Mouse (Mus musculus) heart, embryonic 15.5 days (tissue): ENCODE data around the gene Elk3. TPM values are rescaled to one million over a fixed set of nuclear protein-coding genes. Genes with fewer than 3 reads are reported as not detected.
"Not testable (repeated sequence)": the region's sequence is repeated elsewhere in the genome, so short reads cannot be mapped to it uniquely, and the experiment has no call there.

ENCODE experiments used
- ATAC-seq: fragments of 200-750 bp; cut with Nextera tagmentation; replicated peaks from 2 replicates; pipeline ENCODE4 v1.8.0; 2017; ENCODE audit warnings: low read depth, moderate TSS enrichment; ENCODE audit not compliant: insufficient number of reproducible peaks, insufficient read depth, low FRiP score
- H3K27ac ChIP-seq: fragments of 300-500 bp; sonication (generic); 2 replicates; pipeline ENCODE4 v1.5.1; 2015; ENCODE audit warnings: mild to moderate bottlenecking, inconsistent platforms
- H3K27me3 ChIP-seq: fragments of 300-500 bp; sonication (generic); 2 replicates; pipeline ENCODE4 v1.6.1; 2015; ENCODE audit warnings: inconsistent platforms
- H3K36me3 ChIP-seq: fragments of 300-500 bp; sonication (generic); 2 replicates; pipeline ENCODE4 v1.6.1; 2015; ENCODE audit warnings: mild to moderate bottlenecking, inconsistent platforms
- H3K4me1 ChIP-seq: fragments of 300-500 bp; sonication (generic); replicated peaks from 2 replicates; pipeline ENCODE4 v1.6.1; 2015; ENCODE audit warnings: inconsistent platforms
- H3K4me2 ChIP-seq: fragments of 300-500 bp; sonication (generic); 2 replicates; pipeline ENCODE4 v1.6.1; 2015; ENCODE audit warnings: inconsistent platforms, mild to moderate bottlenecking, moderate library complexity
- H3K4me3 ChIP-seq: fragments of 300-500 bp; sonication (generic); 2 replicates; pipeline ENCODE4 v1.5.1; 2015; ENCODE audit warnings: mild to moderate bottlenecking, inconsistent platforms
- H3K9ac ChIP-seq: fragments of 300-500 bp; sonication (generic); 2 replicates; pipeline ENCODE4 v1.6.1; 2015; ENCODE audit warnings: mild to moderate bottlenecking, inconsistent platforms
- H3K9me3 ChIP-seq: fragments of 300-500 bp; sonication (generic); replicated peaks from 2 replicates; pipeline ENCODE4 v1.6.1; 2016; ENCODE audit warnings: inconsistent platforms
- WGBS: fragments of 180-500 bp; shearing (Covaris S2); methylation state at CpG from one replicate; pipeline ENCODE4 v1.1.7; 2015; ENCODE audit warnings: mixed read lengths; 5-methylcytosine and 5-hydroxymethylcytosine counted together
- polyA plus RNA-seq: library from polyadenylated mRNA; unstranded; fragments of >200 nt; fragmentation: Nextera tagmentation; extraction: Ambion mirVana; gene quantifications from 2 replicates; pipeline ENCODE4 v1.2.1, GENCODE M21; 2015

Elk3 gene
- polyA plus RNA-seq, result 31.7 and 33.5 TPM in 2 replicates

GRCm38 (mm10) chr10:93310721-93311411 lies at the start of gene Elk3:
Gene Elk3 (minus strand): TSS chr10:93311135.
- under 1% methylated on average over 53 of the region's 53 CpGs for WGBS
- ATAC-seq, result peak; percentile 82
- peak within 1 kb of the TSS; percentile 98 for H3K4me2 ChIP-seq

DNA sequence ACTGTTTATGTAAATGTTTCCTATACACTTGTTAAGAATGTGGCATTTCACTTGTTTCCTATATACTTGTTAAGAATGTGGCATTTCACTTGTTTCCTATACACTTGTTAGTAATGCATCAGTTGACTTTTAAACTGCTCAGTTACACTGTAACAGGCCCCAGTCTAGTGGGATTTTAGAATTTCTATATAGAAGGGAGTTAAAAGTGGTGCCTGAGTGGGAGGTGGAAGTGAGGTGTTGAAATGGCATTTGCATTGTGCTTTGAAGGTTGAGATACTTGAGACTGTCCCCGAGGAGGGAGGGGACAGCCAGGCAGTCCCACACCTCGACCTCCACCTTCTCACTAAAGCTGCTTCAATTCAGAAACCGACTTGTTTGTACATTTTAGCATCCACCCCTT lies 49.7 kb upstream of the Elk3 start:
- H3K4me3 ChIP-seq, result no peak overlapping the region
- H3K27me3 ChIP-seq, result no peaks in the 10 kb centered on the region
- H3K36me3 ChIP-seq, result no peaks in the 10 kb centered on the region
- ATAC-seq, result no peak
- WGBS, result 18% methylated on average over 3 of the region's 3 CpGs
- no peaks in the 10 kb centered on the region for H3K9me3 ChIP-seq
- H3K4me2 ChIP-seq, result no peak overlapping the region
- no peaks in the 10 kb centered on the region for H3K4me1 ChIP-seq
- no peak overlapping the region for H3K9ac ChIP-seq
- H3K27ac ChIP-seq, result no peak overlapping the region

More at GRCm38 (mm10) chr10:93310721-93311411, at the start of gene Elk3:
- H3K27me3 ChIP-seq, result no peaks in the 10 kb centered on the region
- no peaks in the 10 kb centered on the region for H3K9me3 ChIP-seq
- H3K36me3 ChIP-seq, result no peaks in the 10 kb centered on the region
- H3K27ac ChIP-seq, result peak within 1 kb of the TSS; percentile 93
- peak within 1 kb of the TSS; percentile 83 for H3K4me3 ChIP-seq
- peak within 1 kb of the TSS; percentile 85 for H3K9ac ChIP-seq
- peaks cover 10% of the 10 kb centered on the region; the same call in 1 of the 2 replicates for H3K4me1 ChIP-seq

- ATAC-seq, H3K27me3 ChIP-seq, H3K9ac ChIP-seq, H3K36me3 ChIP-seq, H3K27ac ChIP-seq, H3K4me2 ChIP-seq, H3K9me3 ChIP-seq, H3K4me3 ChIP-seq, H3K4me1 ChIP-seq: not testable (repeated sequence)
- 55% methylated on average over 4 of the region's 4 CpGs for WGBS
Measured at GRCm38 (mm10) chr10:93360190-93360589, 49.3 kb upstream of the Elk3 start.

DNA sequence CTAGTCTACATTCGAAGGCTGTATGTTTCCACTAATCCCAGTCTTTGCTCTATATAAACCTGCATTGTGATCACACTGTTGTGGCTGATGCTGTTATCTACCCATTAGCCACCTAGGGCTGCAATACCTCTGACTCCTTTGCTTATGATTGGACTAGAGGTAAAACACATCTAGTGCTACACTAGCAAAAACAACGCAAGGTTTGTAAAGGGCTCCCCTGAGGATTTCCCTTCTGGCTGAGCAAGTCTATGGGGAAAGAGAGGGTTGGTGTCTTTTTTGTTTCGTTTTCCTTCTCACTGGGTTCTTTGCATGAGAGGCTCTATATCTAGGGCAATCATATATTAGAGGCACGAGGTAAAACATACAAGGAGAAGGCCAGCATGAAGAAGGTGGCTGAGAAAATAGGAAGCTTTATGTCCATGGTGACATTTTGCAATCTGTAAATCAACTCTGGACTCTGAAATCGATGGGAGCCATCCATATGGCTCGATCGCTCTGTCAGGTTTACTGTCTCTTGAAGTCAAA lies 48.5 kb upstream of the Elk3 start:
- H3K36me3 ChIP-seq, result no peaks in the 10 kb centered on the region
- H3K4me3 ChIP-seq, result no peak overlapping the region
- H3K9me3 ChIP-seq, result no peaks in the 10 kb centered on the region
- no peaks in the 10 kb centered on the region; the same call in 1 of the 2 replicates for H3K4me1 ChIP-seq
- H3K4me2 ChIP-seq, result no peak overlapping the region
- H3K27ac ChIP-seq, result no peak overlapping the region
- WGBS, result 87% methylated on average over 7 of the region's 7 CpGs
- ATAC-seq, result no peak
- H3K9ac ChIP-seq, result no peak overlapping the region
- H3K27me3 ChIP-seq, result no peaks in the 10 kb centered on the region

- Histone ChIP-seq H3K36me3 (no peaks in the 10 kb centered on the region), H3K4me3 (no peak overlapping the region), H3K27me3 (no peaks in the 10 kb centered on the region), H3K4me2 (no peak overlapping the region), H3K9ac (no peak overlapping the region), H3K27ac (no peak overlapping the region), H3K4me1 (no peaks in the 10 kb centered on the region; the same call in 1 of the 2 replicates), H3K9me3 (no peaks in the 10 kb centered on the region)
- no peak for ATAC-seq
- WGBS, result 81% methylated on average over 4 of the region's 4 CpGs
Measured at GRCm38 (mm10) chr10:93358878-93359277, 47.9 kb upstream of the Elk3 start.

GRCm38 (mm10) chr10:93357162-93357561 lies 46.2 kb upstream of the Elk3 start:
- H3K27ac ChIP-seq, result no peak overlapping the region
- 75% methylated on average over 5 of the region's 5 CpGs for WGBS
- H3K4me1 ChIP-seq, result no peaks in the 10 kb centered on the region; the same call in 1 of the 2 replicates
- H3K9ac ChIP-seq, result no peak overlapping the region
- no peak for ATAC-seq
- H3K4me3 ChIP-seq, result no peak overlapping the region
- H3K27me3 ChIP-seq, result no peaks in the 10 kb centered on the region
- H3K9me3 ChIP-seq, result no peaks in the 10 kb centered on the region
- H3K4me2 ChIP-seq, result no peak overlapping the region
- H3K36me3 ChIP-seq, result no peaks in the 10 kb centered on the region

- Histone ChIP-seq H3K4me1 (no peaks in the 10 kb centered on the region; the same call in 1 of the 2 replicates), H3K4me2 (no peak overlapping the region), H3K36me3 (no peaks in the 10 kb centered on the region), H3K27me3 (no peaks in the 10 kb centered on the region), H3K27ac (no peak overlapping the region), H3K9me3 (no peaks in the 10 kb centered on the region), H3K9ac (no peak overlapping the region), H3K4me3 (no peak overlapping the region)
- no peak for ATAC-seq
- WGBS, result 75% methylated on average over 9 of the region's 9 CpGs
Measured at GRCm38 (mm10) chr10:93356122-93356521, 45.2 kb upstream of the Elk3 start.

- 61% methylated on average over 8 of the region's 8 CpGs for WGBS
- Histone ChIP-seq H3K4me2 (no peak overlapping the region), H3K9ac (no peak overlapping the region), H3K4me1 (no peaks in the 10 kb centered on the region; the same call in 1 of the 2 replicates), H3K9me3 (no peaks in the 10 kb centered on the region), H3K4me3 (no peak overlapping the region), H3K27me3 (no peaks in the 10 kb centered on the region), H3K36me3 (no peaks in the 10 kb centered on the region), H3K27ac (peak overlapping the region; percentile 37)
- ATAC-seq, result no peak
Measured at GRCm38 (mm10) chr10:93355276-93355927, 44.5 kb upstream of the Elk3 start.

- ATAC-seq, result no peak
- WGBS, result 84% methylated on average over 10 of the region's 10 CpGs
- Histone ChIP-seq H3K27ac (no peak overlapping the region), H3K27me3 (no peaks in the 10 kb centered on the region), H3K9me3 (no peaks in the 10 kb centered on the region), H3K9ac (no peak overlapping the region), H3K4me2 (no peak overlapping the region), H3K4me1 (no peaks in the 10 kb centered on the region; the same call in 1 of the 2 replicates), H3K4me3 (no peak overlapping the region), H3K36me3 (no peaks in the 10 kb centered on the region)
Measured at GRCm38 (mm10) chr10:93353545-93354326, 42.8 kb upstream of the Elk3 start.

- peak overlapping the region; percentile 37 for H3K4me2 ChIP-seq
- WGBS, result 53% methylated on average over 14 of the region's 14 CpGs
- no peaks in the 10 kb centered on the region for H3K9me3 ChIP-seq
- H3K27me3 ChIP-seq, result no peaks in the 10 kb centered on the region
- ATAC-seq, result no peak
- peak overlapping the region; percentile 42; the same call in 1 of the 2 replicates for H3K27ac ChIP-seq
- H3K36me3 ChIP-seq, result no peaks in the 10 kb centered on the region
- H3K4me3 ChIP-seq, result peak overlapping the region; percentile 13; the same call in 1 of the 2 replicates
- peaks cover 13% of the 10 kb centered on the region for H3K4me1 ChIP-seq
- no peak overlapping the region for H3K9ac ChIP-seq
Measured at GRCm38 (mm10) chr10:93347918-93348505, 37.1 kb upstream of the Elk3 start.

- 55% methylated on average over 7 of the region's 7 CpGs for WGBS
- no peak overlapping the region for H3K9ac ChIP-seq
Measured at GRCm38 (mm10) chr10:93347387-93347786, 36.5 kb upstream of the Elk3 start.

More at GRCm38 (mm10) chr10:93347387-93347786, 36.5 kb upstream of the Elk3 start:
- Histone ChIP-seq H3K27ac (no peak overlapping the region), H3K9me3 (no peaks in the 10 kb centered on the region), H3K4me3 (no peak overlapping the region), H3K27me3 (no peaks in the 10 kb centered on the region), H3K36me3 (no peaks in the 10 kb centered on the region), H3K4me1 (peaks cover 13% of the 10 kb centered on the region), H3K4me2 (peak overlapping the region; percentile 37; the same call in 1 of the 2 replicates)
- no peak for ATAC-seq
